Mouse (Mus musculus) liver, adult 2 months (tissue): ENCODE measurements around the gene Atp1b3. TPM values are rescaled to one million over a fixed set of nuclear protein-coding genes. Genes with fewer than 3 reads are reported as not detected.
"Not testable (repeated sequence)": the region's sequence is repeated elsewhere in the genome, so short reads cannot be mapped to it uniquely, and the experiment has no call there.

Experiments used
- DNase-seq: peaks from one replicate; pipeline ENCODE4 v3.0.0-alpha.2; 2011; ENCODE audit warnings: low read depth, low spot score; ENCODE audit errors: extremely low read depth
- H3K27ac ChIP-seq: fragments of 200-500 bp; replicated peaks from 2 replicates; pipeline ENCODE4 v1.5.1; 2012; ENCODE audit warnings: low read depth, mild to moderate bottlenecking, control low read depth, inconsistent platforms, low read length; ENCODE audit not compliant: insufficient read depth
- H3K27me3 ChIP-seq: fragments of 200-500 bp; 2 replicates; pipeline ENCODE4 v1.6.1; 2012; ENCODE audit warnings: mild to moderate bottlenecking, moderate library complexity, low read length, inconsistent platforms; ENCODE audit not compliant: control insufficient read depth, insufficient read depth
- H3K36me3 ChIP-seq: fragments of 200-500 bp; 2 replicates; pipeline ENCODE4 v1.6.1; 2012; ENCODE audit warnings: low read length, inconsistent platforms; ENCODE audit not compliant: control insufficient read depth, insufficient read depth
- H3K4me1 ChIP-seq: fragments of 200-500 bp; 2 replicates; pipeline ENCODE4 v1.6.1; 2011; ENCODE audit warnings: low read length; ENCODE audit not compliant: control insufficient read depth, insufficient read depth
- H3K4me3 ChIP-seq: fragments of 200-500 bp; 2 replicates; pipeline ENCODE4 v1.5.1; 2011; ENCODE audit warnings: low read depth, mild to moderate bottlenecking, control low read depth, low read length, moderate library complexity; ENCODE audit not compliant: insufficient read depth
- H3K79me2 ChIP-seq: fragments of 200-500 bp; 2 replicates; pipeline ENCODE4 v1.6.1; 2012; ENCODE audit warnings: inconsistent platforms, mild to moderate bottlenecking, low read length, moderate library complexity; ENCODE audit not compliant: control insufficient read depth, insufficient read depth
- H3K9ac ChIP-seq: fragments of 200-500 bp; 2 replicates; pipeline ENCODE4 v1.6.1; 2012; ENCODE audit warnings: low read depth, mild to moderate bottlenecking, control low read depth, inconsistent platforms, low read length
- CTCF ChIP-seq: fragments of 200-500 bp; IDR thresholded peaks from 2 replicates; pipeline ENCODE4 v1.5.1; 2011; ENCODE audit warnings: low read depth, low read length, control low read depth
- POLR2A ChIP-seq: fragments of 200-500 bp; IDR thresholded peaks from 2 replicates; pipeline ENCODE4 v1.6.1; 2011; ENCODE audit warnings: low read length, control low read depth; ENCODE audit not compliant: insufficient read depth; ENCODE audit errors: extremely low read depth
- WGBS: fragments of 180-500 bp; shearing (Covaris S2); methylation state at CpG from one replicate; pipeline ENCODE4 v1.1.7; 2018; 5-methylcytosine and 5-hydroxymethylcytosine counted together
- polyA plus RNA-seq: library from polyadenylated mRNA; depleted of rRNA; stranded (reverse); fragments of >200 nt; gene quantifications from 2 replicates; pipeline ENCODE4 v1.2.3, GENCODE M21; 2012; rRNA removed
- total RNA-seq: library from RNA; depleted of rRNA; stranded (reverse); fragments of >200 nt; gene quantifications from 2 replicates; pipeline ENCODE4 v1.2.3, GENCODE M21; 2014; rRNA removed

Gene Atp1b3
- total RNA-seq, result 22.3 and 28.0 TPM in 2 replicates
- polyA plus RNA-seq, result 13.5 and 14.7 TPM in 2 replicates

GRCm38 (mm10) chr9:96364141-96364838, at the start of gene Atp1b3:
TSS of gene Atp1b3 (minus strand) at chr9:96364442.
- Histone ChIP-seq H3K27ac (peak within 1 kb of the TSS; percentile 68), H3K4me1 (no peaks in the 10 kb centered on the region), H3K36me3 (no peaks in the 10 kb centered on the region), H3K9ac (peak within 1 kb of the TSS; percentile 85), H3K4me3 (peak within 1 kb of the TSS; percentile 86), H3K79me2 (peaks cover 6% of the 10 kb centered on the region; the same call in 1 of the 2 replicates), H3K27me3 (no peaks in the 10 kb centered on the region)
- DNase-seq, result peak; percentile 76
- WGBS, result under 1% methylated on average over 80 of the region's 81 CpGs
- TF ChIP-seq POLR2A, result peak; percentile 86
- no peak for TF ChIP-seq CTCF

DNA sequence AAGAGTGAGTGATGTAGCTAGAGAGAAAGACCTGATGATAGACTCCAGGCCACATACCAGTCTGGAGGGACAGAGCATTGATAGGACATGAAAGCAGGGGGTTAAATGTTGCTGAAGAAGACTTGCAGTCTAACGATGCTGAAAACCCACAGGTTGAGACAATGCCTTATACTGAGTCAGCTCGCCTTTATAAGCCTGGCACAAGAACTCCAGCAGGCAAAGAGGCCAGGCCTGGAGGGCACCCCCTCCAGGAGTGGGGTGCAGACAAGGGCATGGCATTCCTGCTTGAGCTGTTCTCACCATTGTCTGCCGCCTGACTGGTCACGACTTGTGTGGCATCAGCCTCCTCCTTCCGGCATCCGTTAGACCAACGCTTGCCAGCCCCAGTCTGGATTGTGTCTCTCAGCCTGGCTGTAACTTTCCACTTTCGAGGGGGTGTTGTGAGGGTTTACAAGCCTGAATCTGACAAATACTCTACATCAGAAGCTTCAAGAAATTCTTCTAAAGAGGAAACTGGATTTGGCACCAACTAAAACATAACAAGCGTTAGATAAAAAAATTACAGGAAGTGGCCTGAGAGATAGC, 48.7 kb upstream of the Atp1b3 start:
- 82% methylated on average over 9 of the region's 9 CpGs for WGBS
- H3K4me1 ChIP-seq, result no peaks in the 10 kb centered on the region
- peak overlapping the region; percentile 25 for H3K27ac ChIP-seq
- no peaks in the 10 kb centered on the region for H3K36me3 ChIP-seq
- no peaks in the 10 kb centered on the region for H3K79me2 ChIP-seq
- no peak overlapping the region for H3K9ac ChIP-seq
- 0 out of 2 replicates have a peak, but pooled peaks cover 2% of the 10 kb centered on the region for H3K27me3 ChIP-seq
- H3K4me3 ChIP-seq, result no peak overlapping the region
- TF ChIP-seq POLR2A (no peak), CTCF (no peak)
- peak; percentile 40 for DNase-seq

- no peak overlapping the region for H3K27ac ChIP-seq
- no peak for TF ChIP-seq CTCF
- no peak for TF ChIP-seq POLR2A
- H3K27me3 ChIP-seq, result no peaks in the 10 kb centered on the region
- peak; percentile 49 for DNase-seq
- no peaks in the 10 kb centered on the region for H3K79me2 ChIP-seq
- no peaks in the 10 kb centered on the region for H3K36me3 ChIP-seq
- no peaks in the 10 kb centered on the region for H3K4me1 ChIP-seq
- WGBS, result 50% methylated on average over 3 of the region's 3 CpGs
- no peak overlapping the region for H3K4me3 ChIP-seq
- H3K9ac ChIP-seq, result no peak overlapping the region
These were observed 40.1 kb upstream of the Atp1b3 start for GRCm38 (mm10) chr9:96404312-96404711.

DNA sequence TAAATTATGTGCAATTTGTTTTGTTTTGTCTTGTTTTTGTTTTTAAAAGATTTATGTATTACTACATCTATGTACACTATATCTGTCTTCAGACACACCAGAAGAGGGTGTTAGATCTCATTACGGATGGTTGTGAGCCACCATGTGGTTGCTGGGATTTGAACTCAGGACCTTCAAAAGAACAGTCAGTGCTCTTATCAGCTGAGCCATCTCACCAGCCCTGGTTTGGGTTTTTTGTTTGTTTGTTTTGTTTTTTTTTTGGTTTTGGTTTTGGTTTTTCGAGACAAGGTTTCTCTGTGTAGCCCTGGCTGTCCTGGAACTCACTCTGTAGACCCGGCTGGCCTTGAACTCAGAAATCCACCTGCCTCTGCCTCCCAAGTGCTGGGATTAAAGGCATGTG, 35.7 kb upstream of the Atp1b3 start:
- not testable (repeated sequence) for H3K9ac ChIP-seq, H3K4me1 ChIP-seq, H3K27ac ChIP-seq, H3K27me3 ChIP-seq, H3K4me3 ChIP-seq, H3K36me3 ChIP-seq, H3K79me2 ChIP-seq, DNase-seq
- WGBS, result 91% methylated on average over 3 of the region's 3 CpGs

DNA sequence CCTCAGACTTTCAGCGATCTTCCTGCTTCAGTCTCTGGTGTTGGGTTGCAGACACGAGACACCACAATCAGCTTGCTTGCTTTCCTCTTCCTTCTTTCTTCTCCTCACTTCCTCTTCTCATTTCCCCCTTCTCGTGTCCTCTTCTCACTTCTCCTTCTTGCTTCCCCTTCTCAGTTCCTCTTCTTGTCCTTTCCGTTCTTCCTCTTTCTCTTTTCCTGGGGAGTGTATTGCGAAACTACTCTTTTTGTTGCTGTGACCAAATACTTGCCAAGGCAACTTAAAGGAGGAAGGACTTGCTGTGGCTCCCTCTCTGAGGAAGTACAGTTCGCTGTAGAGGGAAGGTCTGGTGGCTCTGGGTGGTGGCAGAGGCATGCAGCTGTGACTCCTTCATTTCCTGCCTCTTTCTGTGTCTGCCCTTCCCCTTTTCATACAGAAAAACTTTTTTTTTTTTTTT, 35.2 kb upstream of the Atp1b3 start:
- TF ChIP-seq CTCF (no peak), POLR2A (no peak)
- DNase-seq, result peak; percentile 14
- H3K4me1 ChIP-seq, result no peaks in the 10 kb centered on the region
- H3K27ac ChIP-seq, result peak overlapping the region; percentile 57
- no peak overlapping the region for H3K4me3 ChIP-seq
- WGBS, result 71% methylated on average over 6 of the region's 6 CpGs
- H3K36me3 ChIP-seq, result no peaks in the 10 kb centered on the region
- no peaks in the 10 kb centered on the region for H3K79me2 ChIP-seq
- H3K27me3 ChIP-seq, result peaks cover 4% of the 10 kb centered on the region; the same call in 1 of the 2 replicates
- no peak overlapping the region for H3K9ac ChIP-seq

- TF ChIP-seq POLR2A (no peak), CTCF (no peak)
- no peaks in the 10 kb centered on the region for H3K79me2 ChIP-seq
- no peak overlapping the region for H3K9ac ChIP-seq
- no peak for DNase-seq
- H3K36me3 ChIP-seq, result no peaks in the 10 kb centered on the region
- 77% methylated on average over 4 of the region's 4 CpGs for WGBS
- H3K27me3 ChIP-seq, result peaks cover 4% of the 10 kb centered on the region; the same call in 1 of the 2 replicates
- H3K4me3 ChIP-seq, result no peak overlapping the region
- H3K4me1 ChIP-seq, result no peaks in the 10 kb centered on the region
- H3K27ac ChIP-seq, result peak overlapping the region; percentile 57; the same call in 1 of the 2 replicates
These were observed 34.4 kb upstream of the Atp1b3 start for GRCm38 (mm10) chr9:96398614-96399013.
